Mouse (Mus musculus) testis, adult 2 months (tissue): ENCODE results near the gene Ppara.

ENCODE experiments used
- CTCF ChIP-seq: fragments of 200-500 bp; IDR thresholded peaks from 2 replicates; pipeline ENCODE4 v1.5.1; 2012; ENCODE audit warnings: low read depth, mild to moderate bottlenecking, inconsistent platforms, low read length, moderate library complexity; ENCODE audit not compliant: control insufficient read depth, insufficient read depth, insufficient replicate concordance
- POLR2A ChIP-seq: fragments of 200-500 bp; IDR thresholded peaks from 2 replicates; pipeline ENCODE4 v1.6.1; 2012; ENCODE audit warnings: low read depth, mild to moderate bottlenecking, inconsistent platforms, low read length, moderate library complexity; ENCODE audit not compliant: control insufficient read depth

GRCm38 (mm10) chr15:85698345-85699034, 36.3 kb upstream of the Ppara start:
- TF ChIP-seq POLR2A = no peak
- TF ChIP-seq CTCF = no peak
